Mouse (Mus musculus) CD8-positive naive resting alpha-beta T cell, adult 2 months (primary cell): Measurements from ENCODE around the gene Usp44.
A peak's percentile ranks its signal among the peaks of the same experiment; 100 is the strongest.
"Not testable (repeated sequence)": the region's sequence is repeated elsewhere in the genome, so short reads cannot be mapped to it uniquely, and the experiment has no call there.

ENCODE experiments used
- DNase-seq, 2 experiments: peaks; one replicate each; pipeline ENCODE4 v3.0.0; 2022; ENCODE audit warnings: low read depth in 2 of 2, low spot score in 2 of 2

Gene Usp44

DNA sequence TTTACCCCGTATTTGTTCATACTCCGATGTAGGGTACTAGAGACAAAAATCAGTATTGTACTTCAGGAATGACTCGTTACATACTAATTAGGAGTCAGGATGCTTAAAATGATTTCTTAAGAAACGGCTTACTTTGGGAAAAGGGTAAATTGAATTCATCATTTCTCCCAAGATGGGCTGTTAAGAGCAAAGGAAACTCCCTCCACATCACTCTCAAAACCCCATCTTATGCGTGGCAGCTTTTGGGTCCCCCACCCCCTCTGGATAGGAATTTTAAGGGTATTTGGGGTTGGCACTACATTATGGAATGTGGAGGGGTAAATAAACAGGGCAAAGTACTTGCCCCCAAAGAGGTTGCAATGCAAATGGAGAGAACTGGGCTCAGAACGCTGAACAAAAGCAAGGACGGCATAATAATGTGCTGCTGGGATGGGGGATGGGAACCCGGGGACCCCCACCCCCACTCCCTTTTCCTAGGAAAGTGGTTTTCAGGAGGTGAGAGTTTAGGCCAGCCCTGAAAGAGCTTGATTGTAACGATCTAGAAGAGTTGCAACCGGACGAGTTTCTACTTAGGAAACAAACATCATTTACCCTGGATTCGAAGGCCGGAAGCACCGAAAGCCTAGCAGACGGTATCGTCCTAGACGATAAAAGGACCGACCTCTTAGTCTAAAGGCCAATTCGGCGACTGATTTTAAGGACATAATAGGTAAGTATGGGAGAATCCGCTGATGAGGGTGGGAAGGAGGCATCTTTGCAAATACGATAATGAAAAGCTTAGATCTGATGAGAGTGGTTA lies at the start of gene Usp44:
Gene Usp44, plus strand, starts transcription at position 625 of the 799 bp plus-strand sequence.
- DNase-seq: no peak

DNA sequence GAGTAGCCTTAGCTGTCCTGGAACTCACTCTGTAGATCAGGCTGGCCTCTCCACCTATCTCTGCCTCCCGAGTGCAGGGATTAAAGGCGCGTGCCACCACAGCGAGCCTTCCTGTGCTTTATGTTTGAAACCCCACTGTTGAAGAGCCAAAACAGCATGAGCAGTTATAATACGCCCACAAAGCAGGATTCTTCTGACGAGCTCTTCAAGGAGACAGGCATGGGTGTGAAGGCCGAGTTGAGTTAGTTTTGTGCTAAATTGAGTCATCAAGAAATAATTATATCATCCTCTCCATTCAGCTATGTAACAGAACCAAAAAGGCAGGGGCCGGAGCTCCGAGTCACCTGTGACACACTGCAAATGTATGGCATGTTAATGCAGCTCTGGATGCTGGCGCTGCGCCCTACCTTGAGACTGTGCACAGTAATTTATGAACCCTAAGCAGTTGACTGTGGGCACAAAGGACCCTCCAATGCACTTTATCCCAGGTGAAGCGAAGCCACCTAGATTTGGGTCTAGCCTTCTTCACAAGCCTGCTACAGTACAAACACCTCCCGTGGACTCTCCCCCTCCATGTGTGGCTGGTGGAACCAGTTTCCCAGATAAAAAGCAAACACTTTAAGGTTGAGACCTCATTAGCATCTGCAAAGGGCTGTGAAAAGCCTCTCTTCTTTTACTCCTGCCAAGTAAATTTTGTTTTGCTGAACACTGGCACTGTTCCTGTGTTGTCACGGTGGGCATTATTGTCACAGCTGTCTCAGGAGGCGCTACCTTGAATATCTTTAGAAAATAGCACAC lies 47.9 kb upstream of the Usp44 start:
- DNase-seq: no peak

DNA sequence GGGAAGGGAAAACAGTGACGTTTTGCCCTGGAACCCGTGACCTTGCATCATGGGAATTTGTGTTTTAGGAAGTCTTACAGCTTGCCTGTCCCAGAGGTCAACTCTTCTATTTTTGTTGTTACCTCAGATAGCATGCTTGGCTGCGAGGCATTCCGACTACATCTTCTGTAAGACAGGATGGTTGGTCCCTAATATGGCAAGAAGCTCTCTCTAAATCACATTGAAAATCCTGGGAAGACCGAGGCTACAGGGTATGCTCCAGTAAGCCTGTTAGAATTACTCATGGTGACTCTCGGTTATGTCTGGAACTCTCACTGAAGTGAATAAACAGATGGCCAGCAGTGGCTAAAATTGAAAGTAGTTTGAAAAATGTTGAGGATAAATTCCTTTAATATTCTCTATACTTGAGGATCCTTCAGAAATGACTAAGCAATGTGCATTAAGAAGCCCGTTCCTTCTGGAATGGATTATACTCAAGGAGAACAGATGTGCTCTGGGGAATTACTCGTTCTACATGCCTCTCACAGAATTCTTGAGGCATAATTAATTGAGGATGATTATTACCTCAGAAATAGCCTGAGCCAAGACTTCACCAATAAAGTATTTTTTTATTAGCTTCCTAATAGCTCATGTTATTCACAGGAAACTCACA lies 31.5 kb upstream of the Usp44 start:
- no peak for DNase-seq

DNA sequence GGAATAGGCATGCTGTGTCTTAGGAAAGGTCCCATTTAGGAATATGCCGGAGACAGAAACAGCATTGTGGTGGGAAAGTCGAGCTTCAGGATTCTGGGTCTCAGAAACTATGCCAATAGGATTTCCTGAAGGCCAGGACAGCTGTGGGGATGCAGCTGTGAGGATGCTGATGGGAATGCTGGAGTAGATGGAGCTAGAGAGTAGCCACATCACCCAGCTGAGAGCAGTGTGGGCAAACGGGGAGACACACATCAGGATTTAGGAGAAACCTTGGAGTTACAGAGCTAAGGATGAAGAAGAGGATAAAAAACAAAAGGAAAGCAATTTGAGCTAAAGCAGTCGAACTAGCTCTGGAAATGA lies 31.0 kb upstream of the Usp44 start:
- no peak for DNase-seq

DNA sequence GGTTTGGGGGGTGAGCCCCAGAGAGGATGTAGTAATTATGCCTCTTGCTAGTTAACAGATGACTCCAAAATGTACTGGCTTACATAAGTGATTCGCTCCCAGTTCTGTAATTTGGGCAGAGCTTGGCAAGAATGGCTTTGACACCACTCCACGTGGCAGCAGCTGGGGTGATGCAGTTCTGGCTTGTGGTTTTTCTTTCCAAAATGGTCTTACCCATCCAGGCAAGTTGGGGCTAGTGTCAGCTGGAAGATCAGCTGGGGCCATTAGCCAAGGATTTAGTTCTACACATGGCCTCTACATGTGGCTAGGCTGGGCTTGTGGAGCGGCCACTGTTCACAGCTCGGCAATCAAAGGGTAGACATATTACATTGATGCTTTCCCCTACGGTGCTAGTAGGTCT lies 30.5 kb upstream of the Usp44 start:
- no peak for DNase-seq

DNA sequence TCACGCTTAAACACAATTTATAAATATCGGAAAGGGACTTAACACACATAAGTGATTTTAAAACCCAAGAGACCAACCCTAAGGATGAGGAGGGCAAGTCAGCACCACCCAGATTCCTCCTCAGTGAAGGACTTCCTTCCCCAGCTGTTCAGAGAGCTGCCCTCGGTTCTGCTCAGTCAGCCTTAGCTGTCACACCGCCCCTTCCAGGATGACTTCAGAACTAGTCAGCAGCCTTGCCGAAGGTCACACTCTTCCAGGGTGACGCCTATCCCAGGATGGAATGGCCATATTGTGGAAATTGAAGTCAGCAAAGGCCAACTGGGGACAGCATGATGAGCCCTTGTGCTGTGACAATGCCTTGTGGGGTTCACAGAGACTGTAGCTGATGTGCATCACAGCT lies 28.2 kb upstream of the Usp44 start:
- no peak for DNase-seq

DNA sequence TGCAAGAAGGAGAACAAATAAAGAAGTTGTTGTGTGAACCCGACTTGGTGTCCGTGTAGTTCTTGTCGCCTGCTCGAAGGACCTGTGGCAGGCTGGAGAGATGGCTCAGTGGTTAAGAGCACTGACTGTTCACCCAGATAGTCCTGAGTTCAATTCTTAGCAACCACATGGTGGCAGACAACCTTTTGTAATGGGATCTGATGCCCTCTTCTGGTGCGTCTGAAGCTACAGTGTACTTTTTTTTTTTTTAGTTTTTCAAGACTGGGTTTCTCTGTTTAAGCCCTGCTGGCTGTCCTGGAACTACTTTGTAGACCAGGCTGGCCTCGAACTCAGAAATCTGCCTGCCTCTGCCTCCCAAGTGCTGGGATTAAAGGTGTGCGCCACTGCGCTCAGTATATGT lies 21.9 kb upstream of the Usp44 start:
- DNase-seq: not testable (repeated sequence)

DNA sequence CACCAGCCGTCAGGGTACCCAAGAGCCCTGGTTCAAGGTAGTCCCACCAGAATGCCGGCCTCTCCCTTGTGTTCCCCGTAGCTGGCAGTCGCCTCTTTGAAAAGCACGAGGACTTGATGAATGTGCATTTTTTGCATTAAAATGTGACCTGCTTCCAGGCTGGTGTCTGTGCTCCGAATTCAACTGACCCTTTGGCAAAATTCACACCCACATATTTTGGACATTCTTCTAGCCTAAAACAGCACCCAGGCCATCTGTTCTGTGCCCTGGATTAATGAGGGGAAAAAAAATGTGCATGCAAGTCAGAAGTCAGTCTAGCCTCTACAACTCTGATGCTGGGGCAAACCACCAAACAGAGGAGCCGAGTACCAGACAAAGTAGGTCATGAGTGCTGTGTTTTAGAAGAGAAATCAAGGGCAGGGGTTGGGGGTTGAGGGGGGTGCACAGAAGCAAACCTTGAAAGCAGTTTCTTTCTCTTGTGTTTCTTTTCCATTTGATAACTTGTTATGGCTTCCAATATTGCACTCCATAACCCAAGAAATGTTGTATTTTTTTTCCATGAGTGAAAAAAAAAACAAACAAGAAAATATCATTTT lies 20.7 kb upstream of the Usp44 start:
- no peak for DNase-seq

DNA sequence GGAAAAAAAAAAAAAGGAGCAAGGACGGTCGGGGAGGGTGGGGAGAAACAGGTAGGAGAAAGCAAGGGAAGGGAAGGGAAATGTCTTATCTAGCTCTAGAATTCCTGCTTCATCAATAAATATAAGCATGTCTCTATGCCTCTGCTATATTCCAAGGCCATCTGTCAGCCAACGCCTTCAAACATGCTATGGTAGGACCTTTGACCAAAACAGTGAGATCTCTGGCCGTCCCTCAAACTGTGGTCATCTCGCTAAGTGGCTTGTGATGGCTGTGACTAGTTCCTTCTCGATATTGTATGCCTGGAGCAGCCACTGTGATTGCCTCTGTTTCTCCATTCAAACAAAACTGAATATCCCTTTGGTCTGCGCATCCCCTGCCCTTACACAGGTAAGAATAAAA lies 19.3 kb upstream of the Usp44 start:
- DNase-seq: no peak

DNA sequence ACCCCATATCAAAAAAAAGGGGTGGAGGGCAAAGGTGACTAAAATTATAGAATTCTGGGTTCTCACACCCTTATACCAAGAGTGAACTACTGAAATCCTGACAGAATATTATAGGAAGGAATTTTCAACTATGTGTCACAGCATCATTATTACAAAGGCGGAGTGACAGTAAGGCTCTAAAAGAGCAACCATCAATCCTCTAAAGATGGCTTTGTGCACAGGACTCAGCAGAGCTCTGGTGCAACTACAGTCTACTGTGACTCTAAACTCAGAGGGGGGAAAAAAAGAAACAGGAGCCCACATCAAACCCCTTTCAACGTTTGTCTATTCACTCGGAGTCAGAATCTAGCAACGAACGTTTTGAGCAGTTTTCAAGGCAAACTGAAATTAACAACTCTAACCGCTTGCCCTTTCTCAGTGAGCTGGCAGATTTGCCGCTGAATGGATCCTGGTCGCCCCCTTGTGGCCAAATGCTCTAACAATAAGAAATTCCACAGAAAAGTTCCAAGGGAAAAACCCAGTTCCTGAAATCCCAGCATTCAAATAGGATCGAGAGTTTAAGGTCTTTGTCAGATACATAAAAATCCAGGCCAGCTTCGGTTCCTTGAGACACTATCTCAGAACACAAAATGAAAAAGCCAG lies 18.5 kb upstream of the Usp44 start:
- peak in 1 of 2 experiments; percentile 26 for DNase-seq

DNA sequence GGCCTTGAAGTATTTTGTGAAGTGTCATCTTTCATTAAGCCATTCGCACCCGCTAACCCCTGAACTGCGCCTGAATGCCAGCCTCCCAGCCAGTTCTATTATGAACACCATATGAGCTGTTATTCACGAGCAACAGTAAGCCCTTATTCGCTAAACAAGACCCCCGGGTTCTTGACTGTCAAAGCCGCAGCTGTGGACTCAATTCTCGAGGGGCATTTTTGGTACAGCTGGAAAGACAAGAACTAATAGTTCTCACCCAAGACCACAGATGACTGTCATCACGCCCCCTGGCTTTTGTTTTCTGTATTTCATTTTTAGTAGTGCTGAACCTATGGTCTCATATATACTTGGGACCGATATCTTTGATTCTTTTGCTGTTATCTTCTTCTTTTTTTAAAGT lies 17.6 kb upstream of the Usp44 start:
- no peak for DNase-seq

DNA sequence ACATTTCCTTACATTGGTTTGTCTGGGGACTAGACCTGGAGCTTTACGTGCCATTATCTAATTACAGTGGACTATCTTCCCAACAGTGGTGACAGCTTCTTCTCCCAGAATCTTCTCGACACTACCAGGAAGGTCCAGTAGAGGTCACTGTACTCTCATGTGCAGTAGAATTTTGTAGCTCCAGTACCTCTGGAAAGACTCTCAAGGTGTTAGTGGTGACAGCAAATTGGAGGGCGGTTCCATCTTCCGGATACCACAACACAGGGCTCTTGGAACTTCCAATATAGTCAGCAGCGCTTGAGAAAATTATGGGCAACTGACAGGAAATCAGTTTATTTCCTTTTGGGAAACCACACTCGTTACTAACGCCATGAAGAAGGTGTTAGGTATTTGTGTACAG lies 12.7 kb upstream of the Usp44 start:
- DNase-seq: peak; percentile 27 to 57

DNA sequence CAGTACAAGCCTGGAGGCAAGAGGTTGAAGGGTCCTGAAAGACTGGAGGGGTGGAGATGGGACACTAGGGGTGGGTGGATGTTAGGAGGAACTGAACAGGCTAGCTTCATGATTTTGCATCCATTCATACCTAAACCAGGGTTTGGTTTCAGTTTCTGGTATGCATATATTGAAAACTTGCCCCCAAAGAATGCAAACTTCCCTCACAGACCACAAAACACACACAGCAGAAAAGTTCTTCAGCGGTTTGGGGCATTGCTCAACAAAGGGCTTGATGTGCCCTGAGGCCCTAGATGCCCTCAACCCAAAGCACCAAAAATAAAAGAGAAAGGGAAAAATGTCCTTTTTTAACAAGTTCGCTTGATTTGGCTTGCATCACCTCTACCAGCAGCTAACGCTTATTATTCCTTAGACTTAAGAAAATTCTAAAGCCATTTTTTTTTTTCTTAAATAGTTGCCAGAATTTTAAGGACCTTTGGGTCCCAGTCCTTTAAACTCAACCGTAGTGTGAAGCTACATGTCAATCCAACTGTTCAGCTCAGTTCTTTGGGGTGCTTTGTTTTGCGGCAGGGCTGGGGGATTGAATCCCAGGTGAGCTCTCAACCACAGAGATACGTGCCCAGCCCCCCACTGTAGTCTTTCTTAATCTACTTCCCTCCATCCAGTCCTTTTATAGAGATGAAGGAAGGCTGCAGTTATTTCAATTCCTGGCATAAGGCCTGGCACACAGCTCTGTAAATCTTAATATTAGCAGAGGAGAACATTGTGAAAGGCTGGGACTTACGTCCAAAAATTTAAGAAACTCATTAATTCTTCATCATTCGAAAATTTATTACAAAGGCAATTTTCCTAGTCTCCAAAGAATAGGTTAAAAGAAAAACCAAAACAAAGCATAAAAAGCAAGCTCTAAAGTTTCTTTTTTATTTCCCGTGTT lies 1.2 kb upstream of the Usp44 start:
- DNase-seq: no peak

DNA sequence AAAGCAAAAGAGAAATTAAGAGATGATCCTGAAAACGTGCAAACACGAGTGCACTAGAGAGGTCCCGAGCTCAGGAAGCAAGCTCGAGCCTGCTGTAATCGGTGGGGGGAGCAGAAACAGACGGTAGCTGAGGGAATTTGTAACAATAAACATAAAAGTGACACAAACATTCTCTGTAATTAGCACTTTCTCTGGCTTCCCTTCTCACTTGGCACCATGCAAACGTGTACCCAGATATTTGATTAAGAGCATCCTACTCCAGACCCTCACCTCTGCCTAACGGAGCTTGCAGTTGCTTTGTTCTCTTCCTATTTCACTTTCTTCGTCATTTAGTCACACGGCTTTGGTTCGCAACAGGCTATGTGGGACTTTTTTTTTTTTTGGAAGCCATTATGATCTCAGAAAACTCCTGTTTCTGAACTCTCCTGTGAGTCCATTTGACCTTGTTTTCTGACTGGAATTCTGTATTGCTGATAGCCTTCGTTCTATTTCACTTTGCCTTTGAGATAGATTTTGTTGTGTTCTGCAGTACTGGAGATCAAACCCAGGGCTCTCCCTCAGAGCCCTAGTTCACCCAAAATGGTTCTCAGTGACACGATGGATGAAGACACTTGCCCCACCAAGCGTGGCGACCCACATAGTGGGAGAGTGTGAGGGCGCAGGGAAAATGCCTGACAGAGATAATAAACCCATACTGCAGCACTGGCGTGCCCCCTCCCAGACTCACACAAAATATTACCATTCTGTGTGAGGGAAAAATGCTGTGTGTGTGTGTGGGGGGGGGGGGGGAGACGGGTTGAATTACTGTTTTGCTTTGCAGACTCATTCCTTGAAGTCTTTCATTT lies 597 bp downstream of the Usp44 start:
- no peak for DNase-seq

DNA sequence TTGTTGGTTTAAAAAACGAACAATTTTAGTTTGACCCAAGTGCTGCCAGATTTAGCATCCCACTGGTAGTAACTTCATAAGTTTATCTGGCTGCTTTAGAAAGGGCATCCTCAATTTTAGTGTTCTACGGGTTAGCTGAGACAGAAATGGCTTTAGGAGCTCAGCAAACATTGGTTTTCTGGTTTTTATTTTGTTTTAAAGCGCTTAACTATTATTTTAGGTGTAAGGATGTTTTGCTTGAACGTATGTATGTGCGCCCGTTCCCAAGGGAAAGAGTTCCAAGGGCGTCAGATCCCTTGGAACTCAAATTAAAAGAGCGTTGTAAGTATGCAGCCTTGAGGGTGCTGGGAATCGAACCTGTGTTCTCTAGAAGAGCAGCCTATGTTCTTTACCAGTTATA lies 1.5 kb downstream of the Usp44 start:
- no peak for DNase-seq

DNA sequence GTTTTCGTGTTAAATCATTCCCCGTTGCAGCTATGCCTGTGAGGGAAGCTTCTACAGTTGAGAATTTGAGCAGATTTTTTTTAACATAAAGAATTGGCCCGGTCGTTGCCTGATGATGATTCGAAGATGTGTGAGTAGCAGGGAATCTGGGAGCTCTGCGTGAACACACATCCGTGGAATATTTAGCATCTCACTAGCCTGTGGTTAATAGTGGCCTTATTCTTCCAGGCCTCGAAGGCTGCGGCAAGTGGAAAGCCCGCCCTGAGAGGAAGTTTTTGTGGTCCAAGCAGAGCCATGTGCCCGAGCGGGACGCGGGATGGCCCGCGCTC lies 2.0 kb downstream of the Usp44 start:
- DNase-seq: no peak

DNA sequence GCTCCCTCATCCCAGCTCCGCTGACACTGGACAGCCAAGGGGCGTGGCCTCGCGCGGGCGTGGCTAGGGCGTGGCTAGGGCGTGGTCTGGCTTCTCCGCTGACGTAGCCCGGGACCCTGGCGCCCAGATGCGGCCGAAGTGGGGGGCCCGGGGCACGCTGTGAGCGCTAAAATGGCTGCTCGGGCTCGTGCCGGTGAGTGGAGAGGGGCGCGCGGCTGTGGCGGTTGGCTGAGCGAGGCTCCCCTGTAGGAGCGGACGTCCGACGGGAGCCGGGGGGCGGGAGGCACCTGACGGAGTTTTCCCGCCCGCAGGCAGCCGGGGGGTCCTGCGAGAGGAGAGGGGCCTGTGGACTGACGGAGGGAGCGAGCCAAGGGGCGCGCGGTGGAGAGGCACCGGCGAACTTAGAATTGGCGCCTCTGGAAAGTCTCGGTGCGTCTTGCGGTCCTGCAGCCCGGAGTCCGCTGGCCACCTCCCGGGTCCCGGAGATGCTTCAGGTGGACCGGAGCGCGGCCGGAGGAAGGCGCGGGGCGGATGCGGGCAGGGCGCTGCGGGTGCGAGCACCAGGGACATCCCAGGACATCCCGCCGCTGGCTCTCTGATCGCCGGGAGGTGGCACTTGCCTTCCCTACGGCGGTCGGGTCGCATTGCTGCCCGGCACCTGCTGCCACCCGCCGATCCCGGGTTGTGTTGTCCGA lies 2.5 kb downstream of the Usp44 start:
- peak in 1 of 2 experiments; percentile 6 for DNase-seq

DNA sequence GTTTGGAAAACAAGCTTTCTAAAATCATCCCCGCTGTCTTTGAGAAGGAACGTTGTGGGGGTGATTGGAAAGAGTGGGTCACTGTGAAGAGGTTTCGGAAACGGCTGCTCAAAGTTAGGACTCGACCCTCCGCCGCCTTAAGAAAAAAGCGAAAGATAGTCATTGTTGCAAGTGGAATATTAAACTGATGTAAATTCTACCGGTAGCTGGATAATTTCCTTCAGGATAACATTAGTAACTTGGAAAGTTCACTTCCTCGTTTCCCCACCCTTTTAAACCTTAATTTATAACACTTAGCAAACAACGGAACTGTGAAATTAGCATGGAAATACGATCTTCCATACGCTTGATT lies 3.0 kb downstream of the Usp44 start:
- no peak for DNase-seq

DNA sequence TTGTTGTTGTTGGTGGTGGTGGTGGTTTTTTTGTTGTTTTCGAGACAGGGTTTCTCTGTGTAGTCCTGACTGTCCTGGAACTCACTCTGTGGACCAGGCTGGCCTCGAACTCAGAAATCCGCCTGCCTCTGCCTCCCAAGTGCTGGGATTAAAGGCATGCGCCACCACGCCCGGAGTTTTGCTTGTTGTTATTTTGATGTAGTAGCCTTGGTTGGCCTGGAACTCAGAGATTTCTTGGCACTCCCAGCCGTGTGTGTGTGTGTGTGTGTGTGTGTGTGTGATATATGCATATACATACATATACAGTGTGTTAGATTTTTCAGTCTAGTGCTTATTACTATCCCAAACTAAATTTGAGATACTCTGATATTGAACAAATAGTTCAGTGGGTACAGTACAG lies 3.8 kb downstream of the Usp44 start:
- not testable (repeated sequence) for DNase-seq
